Mouse (Mus musculus): ENCODE data around the gene Eftud2.
A peak's percentile ranks its signal among the peaks of the same experiment; 100 is the strongest.

The Eftud2 gene

GRCm38 (mm10) chr11:102819021-102819782, 61.6 kb downstream of the Eftud2 start, which contains the start of gene Gjc1:
TSS of gene Gjc1 (minus strand) at chr11:102819700.
- DNase-seq (ENCODE audit: low read depth, low spot score): no peak

DNA sequence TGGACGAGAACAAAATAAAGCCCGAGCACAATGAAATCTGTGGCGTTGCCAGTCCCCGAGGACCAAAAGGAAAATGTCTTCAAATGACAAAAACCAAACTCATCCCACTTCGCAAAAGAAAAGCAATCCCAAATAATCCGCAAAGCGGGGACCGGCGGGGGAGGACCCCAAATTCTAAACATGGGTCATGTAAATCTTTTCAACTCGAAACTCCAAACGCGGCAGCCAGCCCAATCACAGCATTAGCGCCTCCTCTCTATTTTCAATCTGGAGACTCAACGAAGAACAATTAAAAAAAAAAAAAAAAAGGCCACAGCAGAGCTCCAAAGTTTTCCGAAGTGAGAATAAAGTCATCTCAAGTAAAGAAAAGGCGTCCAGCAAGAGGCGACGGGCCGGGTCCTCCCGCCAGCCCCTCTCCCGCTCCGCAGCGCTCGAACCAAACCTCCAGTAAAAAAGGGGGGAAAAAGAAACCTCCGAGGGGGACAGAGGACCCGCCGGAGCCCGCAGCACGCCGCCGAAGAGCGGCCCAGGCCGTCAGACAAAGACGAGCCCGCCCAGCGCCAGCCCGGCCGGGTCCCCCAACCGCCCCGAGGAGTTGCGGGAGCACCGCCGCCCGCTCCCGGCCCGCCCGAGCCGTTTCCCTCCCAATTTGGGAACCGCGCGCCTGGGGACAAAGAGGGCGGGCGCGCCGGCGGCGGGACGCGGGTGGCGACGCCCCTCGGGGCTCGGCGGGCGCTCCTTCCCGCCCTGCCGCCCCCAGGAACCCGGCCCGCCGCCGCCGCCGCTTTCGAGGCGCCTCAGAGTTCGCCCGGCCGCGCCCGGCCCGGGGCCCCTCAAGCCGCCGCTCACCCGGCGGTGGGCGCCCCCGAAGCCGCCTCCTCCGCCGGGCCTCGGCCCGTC, 62.4 kb downstream of the Eftud2 start:
- no peak for DNase-seq (ENCODE audit: low read depth, low spot score)

GRCm38 (mm10) chr11:102814881-102815280, 65.9 kb downstream of the Eftud2 start:
- no peak for DNase-seq (ENCODE audit: low read depth, low spot score)

- no peak for DNase-seq (ENCODE audit: low read depth, low spot score)
Measured at GRCm38 (mm10) chr11:102810721-102811485, 69.9 kb downstream of the Eftud2 start.

- DNase-seq (ENCODE audit: low read depth, low spot score): peak; percentile 31
Measured at GRCm38 (mm10) chr11:102808246-102808645, 72.5 kb downstream of the Eftud2 start.

DNA sequence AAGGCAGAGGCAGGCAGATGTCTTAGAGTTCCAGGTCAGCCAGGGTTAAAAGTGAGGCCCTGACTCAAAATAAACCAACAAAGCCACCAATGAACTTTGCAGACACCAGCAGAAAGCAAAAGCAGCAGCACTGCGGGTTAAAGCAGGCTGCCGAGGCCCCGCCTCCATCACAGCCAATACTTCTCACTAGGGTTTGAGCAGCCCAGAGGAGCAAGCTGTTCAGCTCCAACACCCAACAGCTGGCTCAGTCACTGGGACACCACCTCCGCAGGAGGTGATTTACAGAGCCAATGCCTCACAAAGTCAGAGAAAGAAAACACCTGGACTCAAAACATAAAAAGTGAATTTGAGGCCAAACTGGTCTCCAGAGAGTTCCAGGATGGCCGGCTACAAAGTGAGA, 77.3 kb downstream of the Eftud2 start:
- DNase-seq (ENCODE audit: low read depth, low spot score): peak; percentile 19

- no peak for DNase-seq (ENCODE audit: low read depth, low spot score)
Measured at GRCm38 (mm10) chr11:102794157-102794556, 86.6 kb downstream of the Eftud2 start.

- DNase-seq (ENCODE audit: low read depth, low spot score): no peak
Measured at GRCm38 (mm10) chr11:102791682-102792445, 88.9 kb downstream of the Eftud2 start.
